Mouse (Mus musculus) heart, embryonic 15.5 days (tissue): Measurements from ENCODE around the gene Actn2. TPM values are rescaled to one million over a fixed set of nuclear protein-coding genes. Genes with fewer than 3 reads are reported as not detected.

ENCODE experiments used
- polyA plus RNA-seq: library from polyadenylated mRNA; unstranded; fragments of >200 nt; fragmentation: Nextera tagmentation; extraction: Ambion mirVana; gene quantifications from 2 replicates; pipeline ENCODE4 v1.2.1, GENCODE M21; 2015

The Actn2 gene
- polyA plus RNA-seq, 1 experiment from 2014 or later = 1,519 TPM

Other genes with a start within 250 kb of the Actn2 start
- gene Ryr2, start 233.8 kb downstream of the Actn2 start, polyA plus RNA-seq = 27.3 and 30.0 TPM in 2 replicates
- 10.1 and 12.1 TPM in 2 replicates for gene Mtr, start 82.6 kb downstream of the Actn2 start, polyA plus RNA-seq
- gene Heatr1, start 54.3 kb upstream of the Actn2 start, polyA plus RNA-seq = 6.2 and 10.1 TPM in 2 replicates
- 14.6 and 18.9 TPM in 2 replicates for gene Lgals8, start 124.2 kb upstream of the Actn2 start, polyA plus RNA-seq
- 0.33 and 1.8 TPM in 2 replicates for gene Edaradd, start 179.7 kb upstream of the Actn2 start, polyA plus RNA-seq
- gene Ero1lb, start 225.1 kb upstream of the Actn2 start, polyA plus RNA-seq = 5.1 and 5.4 TPM in 2 replicates